Mouse (Mus musculus) left cerebral cortex, adult 2 months (tissue): ENCODE results near the gene Fgfr2. TPM values are rescaled to one million over a fixed set of nuclear protein-coding genes. Genes with fewer than 3 reads are reported as not detected.

Experiments used
- DNase-seq, 2 experiments: peaks; one replicate each; pipeline ENCODE4 v3.0.0; 2021 to 2022; ENCODE audit warnings: low spot score in 2 of 2, mixed read lengths in 1 of 2; ENCODE audit errors: extremely low spot score in 1 of 2
- H3K27ac ChIP-seq: fragments of 200-600 bp; 2 replicates; pipeline ENCODE4 v1.8.1; 2022
- H3K4me3 ChIP-seq: fragments of 200-600 bp; 2 replicates; pipeline ENCODE4 v1.8.1; 2022
- CTCF ChIP-seq: fragments of 200-600 bp; IDR thresholded peaks from 2 replicates; pipeline ENCODE4 v1.8.1; 2022; ENCODE audit warnings: antibody characterized with exemption, mild to moderate bottlenecking, moderate library complexity
- intact Hi-C: fragments of 180-260 bp; cut with DNase I; formaldehyde crosslinking; loops from one replicate; pipeline ENCODE4 v1.15.1; 2025
- total RNA-seq, 2 experiments: library from RNA; stranded (reverse); gene quantifications; 2 replicates each; pipeline ENCODE4 v1.2.3; 2021

Gene Fgfr2
- total RNA-seq, 2 experiments from 2014 or later = 47.3 to 47.4 TPM

- intact Hi-C loops = no loop called here
- DNase-seq = no peak
- Histone ChIP-seq H3K27ac (no peak within 1 kb of the TSS), H3K4me3 (peak within 1 kb of the TSS; percentile 39)
- TF ChIP-seq CTCF = no peak
Observed at GRCm38 (mm10) chr7:132154368-132154961, 968.7 kb downstream of the Fgfr2 start, which contains the start of gene Cpxm2. Gene Cpxm2 (minus strand): TSS chr7:132154739.

GRCm38 (mm10) chr7:132153725-132154147 lies 969.4 kb downstream of the Fgfr2 start:
- intact Hi-C loops = no loop called here
- no peak for DNase-seq
- Histone ChIP-seq H3K4me3 (peak overlapping the region; percentile 39; the same call in 1 of the 2 replicates), H3K27ac (no peak overlapping the region)
- no peak for TF ChIP-seq CTCF

- TF ChIP-seq CTCF = no peak
Observed at GRCm38 (mm10) chr7:132145227-132145800, 977.8 kb downstream of the Fgfr2 start.

GRCm38 (mm10) chr7:132128687-132129086 lies 994.5 kb downstream of the Fgfr2 start:
- Histone ChIP-seq H3K27ac (no peak overlapping the region), H3K4me3 (no peak overlapping the region)
- no peak for DNase-seq
- TF ChIP-seq CTCF = no peak
- intact Hi-C loops = no loop called here

More at GRCm38 (mm10) chr7:132145227-132145800, 977.8 kb downstream of the Fgfr2 start:
- Histone ChIP-seq H3K4me3 (no peak overlapping the region), H3K27ac (no peak overlapping the region)
- intact Hi-C loops = no loop called here
- no peak for DNase-seq

GRCm38 (mm10) chr7:132124948-132125347 lies 998.2 kb downstream of the Fgfr2 start:
- H3K27ac ChIP-seq = peak overlapping the region; percentile 44; the same call in 1 of the 2 replicates
- TF ChIP-seq CTCF = peak; percentile 26
- H3K4me3 ChIP-seq = no peak overlapping the region
- intact Hi-C loops = no loop called here
- DNase-seq = no peak

- no peak for DNase-seq
- Histone ChIP-seq H3K4me3 (no peak overlapping the region), H3K27ac (no peak overlapping the region)
- no peak for TF ChIP-seq CTCF
- intact Hi-C loops = no loop called here
Observed at GRCm38 (mm10) chr7:132123211-132123610, 999.9 kb downstream of the Fgfr2 start.

GRCm38 (mm10) chr7:132119817-132120216 lies 1003.3 kb downstream of the Fgfr2 start:
- intact Hi-C loops = no loop called here
- TF ChIP-seq CTCF = no peak
- Histone ChIP-seq H3K4me3 (no peak overlapping the region), H3K27ac (no peak overlapping the region)
- no peak for DNase-seq

- DNase-seq = no peak
- Histone ChIP-seq H3K4me3 (no peak overlapping the region), H3K27ac (no peak overlapping the region)
- TF ChIP-seq CTCF = no peak
- intact Hi-C loops = no loop called here
Observed at GRCm38 (mm10) chr7:132111770-132112169, 1011.4 kb downstream of the Fgfr2 start.

- no peak for TF ChIP-seq CTCF
- DNase-seq = no peak
- Histone ChIP-seq H3K4me3 (no peak overlapping the region), H3K27ac (no peak overlapping the region)
- intact Hi-C loops = no loop called here
Observed at GRCm38 (mm10) chr7:132110308-132110707, 1012.8 kb downstream of the Fgfr2 start.

- no peak for TF ChIP-seq CTCF
- no peak overlapping the region for H3K4me3 ChIP-seq
- intact Hi-C loops = no loop called here
- peak overlapping the region; percentile 50 for H3K27ac ChIP-seq
- peak; percentile 45 to 47 for DNase-seq
Observed at GRCm38 (mm10) chr7:132106891-132107290, 1016.3 kb downstream of the Fgfr2 start.

- intact Hi-C loops = no loop called here
- H3K27ac ChIP-seq = no peak overlapping the region
- H3K4me3 ChIP-seq = no peak overlapping the region
- no peak for DNase-seq
- TF ChIP-seq CTCF = no peak
Observed at GRCm38 (mm10) chr7:132105326-132105725, 1017.8 kb downstream of the Fgfr2 start.

- H3K27ac ChIP-seq = no peak overlapping the region
- TF ChIP-seq CTCF = no peak
- no peak overlapping the region for H3K4me3 ChIP-seq
- DNase-seq = no peak
- intact Hi-C loops = no loop called here
Observed at GRCm38 (mm10) chr7:132098441-132098840, 1024.7 kb downstream of the Fgfr2 start.

- no peak for TF ChIP-seq CTCF
- no peak overlapping the region for H3K4me3 ChIP-seq
- no peak overlapping the region for H3K27ac ChIP-seq
- no peak for DNase-seq
- intact Hi-C loops = no loop called here
Observed at GRCm38 (mm10) chr7:132094666-132095065, 1028.5 kb downstream of the Fgfr2 start.
